Mouse (Mus musculus): ENCODE results near the gene Ogfr.

DNA sequence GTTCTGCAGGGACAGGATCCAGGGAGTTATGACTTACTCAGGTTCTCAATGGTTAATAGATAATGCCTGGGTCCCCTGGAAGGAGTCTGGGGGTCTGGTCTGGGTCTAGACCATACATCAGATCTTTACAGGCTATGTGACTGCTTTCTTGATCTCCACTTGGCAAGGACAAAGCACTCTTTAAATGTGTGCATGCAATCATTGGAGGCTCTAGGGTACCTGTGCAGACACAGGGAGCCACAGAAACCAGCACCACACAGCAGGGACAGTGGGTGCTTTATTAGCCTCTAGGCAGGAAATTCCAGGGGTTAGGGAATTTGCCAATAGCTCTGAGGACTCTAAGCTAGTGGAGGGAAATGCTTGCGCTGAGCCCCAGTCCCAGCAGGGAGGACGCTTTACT, 22.8 kb downstream of the Ogfr start:
- no peak for TF ChIP-seq POLR2A (IDR thresholded peaks at IDR 0.05; ENCODE audit: insufficient read depth, low read length)
- TF ChIP-seq EP300 (IDR thresholded peaks at IDR 0.05; ENCODE audit: insufficient read depth, low read depth, low read length): no peak

Measured in ES-Bruce4 (cell line).